Mouse (Mus musculus): ENCODE measurements around the gene Wdfy2. TPM values are rescaled to one million over a fixed set of nuclear protein-coding genes. Genes with fewer than 3 reads are reported as not detected.
"Not testable (repeated sequence)": the region's sequence is repeated elsewhere in the genome, so short reads cannot be mapped to it uniquely, and the experiment has no call there.

The Wdfy2 gene
- total RNA-seq (2021): 10 to 100 TPM; 25.5 to 29.0 TPM
- long read RNA-seq, experiment 1, full-length matches to known transcripts: 4 of 13 reads
- long read RNA-seq, experiment 1, partial matches to known transcripts: 7 of 13 reads
- long read RNA-seq, experiment 1, other reads (novel, unspliced or antisense): 2 of 13 reads
- long read RNA-seq, experiment 2, full-length matches to known transcripts: 4 of 8 reads
- long read RNA-seq, experiment 2, partial matches to known transcripts: 1 of 8 reads
- long read RNA-seq, experiment 2, other reads (novel, unspliced or antisense): 3 of 8 reads

- DNase-seq: peak; percentile 81
Measured at GRCm38 (mm10) chr14:62837641-62838252, at the start of gene Wdfy2. Gene Wdfy2, plus strand, starts transcription at chr14:62837678.

- no peak for DNase-seq
Measured at GRCm38 (mm10) chr14:62789282-62789681, 48.2 kb upstream of the Wdfy2 start.

- DNase-seq: no peak
Measured at GRCm38 (mm10) chr14:62795719-62796118, 41.8 kb upstream of the Wdfy2 start.

- DNase-seq: peak; percentile 7
Measured at GRCm38 (mm10) chr14:62798608-62799101, 38.8 kb upstream of the Wdfy2 start.

- no peak for DNase-seq
Measured at GRCm38 (mm10) chr14:62800791-62801190, 36.7 kb upstream of the Wdfy2 start.

GRCm38 (mm10) chr14:62803204-62803603 is 34.3 kb upstream of the Wdfy2 start:
- no peak for DNase-seq

GRCm38 (mm10) chr14:62806921-62807320 is 30.6 kb upstream of the Wdfy2 start:
- DNase-seq: peak; percentile 53

- no peak for DNase-seq
Measured at GRCm38 (mm10) chr14:62808661-62809523, 28.6 kb upstream of the Wdfy2 start.

GRCm38 (mm10) chr14:62812765-62813164 is 24.7 kb upstream of the Wdfy2 start:
- no peak for DNase-seq

- no peak for DNase-seq
Measured at GRCm38 (mm10) chr14:62814567-62814966, 22.9 kb upstream of the Wdfy2 start.

- DNase-seq: no peak
Measured at GRCm38 (mm10) chr14:62816827-62817226, 20.7 kb upstream of the Wdfy2 start.

GRCm38 (mm10) chr14:62825575-62826332 is 11.7 kb upstream of the Wdfy2 start:
- no peak for DNase-seq

- no peak for DNase-seq
Measured at GRCm38 (mm10) chr14:62829291-62829690, 8.2 kb upstream of the Wdfy2 start.

GRCm38 (mm10) chr14:62831691-62832275 is 5.7 kb upstream of the Wdfy2 start:
- DNase-seq: peak; percentile 30

GRCm38 (mm10) chr14:62833036-62833435 is 4.4 kb upstream of the Wdfy2 start:
- DNase-seq: peak; percentile 20

- no peak for DNase-seq
Measured at GRCm38 (mm10) chr14:62833541-62833940, 3.9 kb upstream of the Wdfy2 start.

GRCm38 (mm10) chr14:62835737-62836136 is 1.7 kb upstream of the Wdfy2 start:
- DNase-seq: not testable (repeated sequence)

- peak; percentile 97 for DNase-seq
Measured at GRCm38 (mm10) chr14:62836926-62837640, 395 bp upstream of the Wdfy2 start.

GRCm38 (mm10) chr14:62838336-62838735 is 858 bp downstream of the Wdfy2 start:
- DNase-seq: peak; percentile 22

GRCm38 (mm10) chr14:62841726-62842125 is 4.2 kb downstream of the Wdfy2 start:
- DNase-seq: no peak

- DNase-seq: no peak
Measured at GRCm38 (mm10) chr14:62842495-62842894, 5.0 kb downstream of the Wdfy2 start.

All from adrenal gland, postnatal 10 days (tissue).